Mouse (Mus musculus): ENCODE data around the gene Gm28897. TPM values are rescaled to one million over a fixed set of nuclear protein-coding genes. Genes with fewer than 3 reads are reported as not detected.
"Not testable (repeated sequence)": the region's sequence is repeated elsewhere in the genome, so short reads cannot be mapped to it uniquely, and the experiment has no call there.

Gene Gm28897
- polyA plus RNA-seq (2016; fragmentation: Nextera tagmentation; extraction: Ambion mirVana), result not detected in 2 replicates

DNA sequence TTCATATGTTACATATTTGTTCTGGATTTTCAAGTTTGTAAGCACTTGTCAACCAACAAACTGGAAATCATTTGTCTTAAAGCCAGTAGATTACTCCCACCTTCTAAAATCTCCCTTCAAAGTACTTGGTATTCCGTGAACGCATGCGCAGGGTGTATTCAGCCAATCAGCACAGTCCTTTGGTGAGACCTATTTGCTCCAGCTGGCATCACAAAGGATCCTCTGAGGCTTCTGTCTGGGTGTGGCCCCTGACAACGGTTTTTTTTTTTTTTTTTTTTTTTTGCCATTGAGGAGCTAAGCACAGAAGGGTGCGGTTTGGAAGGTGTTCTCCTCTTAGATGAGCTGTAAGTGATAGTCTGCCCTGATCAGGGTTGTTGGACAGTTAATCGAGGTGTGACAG lies at the start of gene Gm28897:
Gm28897 (plus strand) TSS at position 301 of the 400 bp plus-strand sequence.
- not testable (repeated sequence) for H3K27me3 ChIP-seq (ENCODE audit: insufficient read depth, poor library complexity, severe bottlenecking); H3K27ac ChIP-seq; H3K4me3 ChIP-seq; H3K36me3 ChIP-seq; H3K4me1 ChIP-seq (replicated peaks); H3K9me3 ChIP-seq; DNase-seq (ENCODE audit: low spot score)
- no CpG with 5 or more reads among the region's 6 CpGs for WGBS
